Mouse (Mus musculus) megakaryocyte, embryonic 14.5 days (primary cell): ENCODE measurements around the gene Nde1. TPM values are rescaled to one million over a fixed set of nuclear protein-coding genes. Genes with fewer than 3 reads are reported as not detected.

Experiments
- H3K27me3 ChIP-seq: replicated peaks from 2 replicates; pipeline ENCODE3; 2012; ENCODE audit warnings: inconsistent platforms
- H3K36me3 ChIP-seq: replicated peaks from 2 replicates; pipeline ENCODE3; 2012; ENCODE audit warnings: low read length, inconsistent platforms, mixed read lengths
- H3K4me1 ChIP-seq: 2 replicates; pipeline ENCODE4 v1.6.1; 2012; ENCODE audit warnings: inconsistent platforms
- H3K4me3 ChIP-seq: replicated peaks from 2 replicates; pipeline ENCODE3; 2012; ENCODE audit warnings: moderate library complexity, mild to moderate bottlenecking, inconsistent platforms
- H3K9me3 ChIP-seq: 2 replicates; pipeline ENCODE4 v1.6.1; 2012; ENCODE audit warnings: inconsistent platforms
- FLI1 ChIP-seq: IDR thresholded peaks from 2 replicates; pipeline ENCODE4 v1.6.1; 2012; ENCODE audit warnings: low read length, inconsistent platforms, mixed read lengths
- GATA1 ChIP-seq: IDR thresholded peaks from 3 replicates; pipeline ENCODE4 v1.6.1; 2012; ENCODE audit warnings: mixed read lengths, low read length, inconsistent platforms, borderline replicate concordance
- polyA plus RNA-seq: library from polyadenylated mRNA; stranded (reverse); fragments of >175 nt; gene quantifications from 2 replicates; pipeline ENCODE4 v1.2.3, GENCODE M21; 2012; ENCODE audit warnings: low replicate concordance; ENCODE audit not compliant: insufficient read depth

The Nde1 gene
- polyA plus RNA-seq: 10.7 and 23.7 TPM in 2 replicates

DNA sequence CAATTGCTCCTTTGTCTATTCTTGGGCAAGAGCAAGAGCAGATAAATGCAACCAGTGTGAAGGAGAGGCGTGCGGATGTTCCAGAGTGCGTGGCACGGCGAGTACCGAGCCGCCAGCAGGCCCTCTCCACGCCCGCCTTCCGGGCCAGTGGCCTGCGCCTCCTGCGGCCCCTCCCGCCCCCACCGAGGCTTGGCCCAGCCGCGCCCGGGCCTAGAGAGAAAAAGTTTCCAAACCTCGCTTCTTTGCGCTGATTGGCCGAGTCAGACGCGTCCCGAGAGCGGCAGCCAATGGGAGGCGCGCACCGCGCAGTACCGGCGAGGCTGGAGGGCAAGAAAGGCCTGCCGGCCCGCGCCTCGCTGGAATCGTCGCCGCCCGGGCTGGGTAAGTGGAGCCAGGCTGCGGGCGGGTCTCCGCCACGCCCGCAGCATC, at the start of gene Nde1, which contains the start of gene Marf1:
Gene Nde1 (plus strand): TSS at position 288 of the 429 bp plus-strand sequence.
Gene Marf1 (minus strand): TSS at position 364 of the 429 bp plus-strand sequence.
- H3K4me1 ChIP-seq: peaks cover 56% of the 10 kb centered on the region
- H3K4me3 ChIP-seq: peak within 1 kb of the TSS; percentile 97
- TF ChIP-seq GATA1: no peak
- TF ChIP-seq FLI1: no peak
- no peaks in the 10 kb centered on the region for H3K27me3 ChIP-seq
- H3K9me3 ChIP-seq: no peaks in the 10 kb centered on the region
- peaks cover 14% of the 10 kb centered on the region for H3K36me3 ChIP-seq

DNA sequence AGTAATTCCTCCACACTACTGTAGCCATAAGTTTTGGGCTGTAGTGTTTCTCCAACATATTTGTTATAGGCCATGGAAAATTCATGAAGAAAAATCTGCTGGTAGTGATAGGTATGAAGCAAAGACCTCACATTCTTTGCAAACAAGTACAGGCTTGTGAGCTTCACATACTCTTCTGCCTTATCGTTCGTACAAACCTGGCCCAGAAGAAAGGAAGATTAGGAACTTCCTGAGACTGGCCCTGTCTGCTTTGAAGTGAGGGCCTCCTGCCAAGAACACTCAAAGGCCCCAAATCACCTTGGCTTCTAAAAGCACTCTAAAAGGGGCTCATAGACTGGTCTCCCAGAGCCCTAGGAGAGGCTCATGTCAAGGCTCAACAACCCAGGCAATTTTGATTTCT, 45.8 kb upstream of the Nde1 start:
- Histone ChIP-seq H3K4me1 (peaks cover 38% of the 10 kb centered on the region), H3K9me3 (no peaks in the 10 kb centered on the region), H3K27me3 (no peaks in the 10 kb centered on the region), H3K4me3 (no peak overlapping the region), H3K36me3 (peaks cover 91% of the 10 kb centered on the region)
- no peak for TF ChIP-seq GATA1
- TF ChIP-seq FLI1: no peak

DNA sequence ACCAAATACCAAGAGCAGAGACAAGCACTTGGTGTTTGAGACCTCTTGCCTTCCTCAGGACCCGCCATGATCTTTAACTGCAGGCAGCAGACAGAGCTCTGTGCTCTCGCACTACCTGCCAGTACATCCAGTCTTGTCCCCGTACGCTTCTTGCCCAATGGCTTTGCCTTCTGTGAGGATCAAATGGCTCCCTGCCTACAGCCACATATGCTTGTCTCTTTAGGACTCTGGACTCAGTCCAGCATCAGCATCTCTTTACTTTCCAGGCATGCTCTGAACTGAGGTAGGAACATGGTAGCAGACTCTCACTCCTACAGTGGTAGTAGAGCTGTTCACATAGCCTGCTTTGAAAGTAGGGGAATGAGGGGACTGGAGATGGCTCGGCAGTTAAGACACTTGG, 42.1 kb upstream of the Nde1 start:
- no peaks in the 10 kb centered on the region for H3K9me3 ChIP-seq
- no peak for TF ChIP-seq GATA1
- no peak for TF ChIP-seq FLI1
- H3K36me3 ChIP-seq: peaks cover 94% of the 10 kb centered on the region
- H3K27me3 ChIP-seq: no peaks in the 10 kb centered on the region
- H3K4me3 ChIP-seq: no peak overlapping the region
- peaks cover 33% of the 10 kb centered on the region for H3K4me1 ChIP-seq

DNA sequence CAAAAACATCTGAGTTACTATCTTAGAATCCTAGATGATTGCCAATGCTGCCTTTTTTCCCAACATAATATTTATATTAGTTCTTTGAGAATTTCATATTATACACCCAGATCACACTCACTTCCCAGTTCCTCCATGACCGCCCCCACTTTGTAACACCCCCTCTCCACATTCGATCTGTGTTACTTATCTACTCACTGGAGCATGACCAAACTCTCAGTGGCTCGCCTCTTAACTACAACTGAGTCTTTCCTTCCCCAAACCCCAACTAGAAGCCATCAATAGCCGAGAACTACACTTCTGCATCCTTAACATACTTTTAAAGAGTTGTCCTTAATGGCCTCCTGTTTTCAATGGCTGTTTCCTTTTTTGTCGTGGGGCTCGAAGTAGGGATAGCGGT, 41.5 kb upstream of the Nde1 start:
- Histone ChIP-seq H3K27me3 (no peaks in the 10 kb centered on the region), H3K4me1 (peaks cover 33% of the 10 kb centered on the region), H3K4me3 (no peak overlapping the region), H3K36me3 (peaks cover 94% of the 10 kb centered on the region), H3K9me3 (no peaks in the 10 kb centered on the region)
- TF ChIP-seq FLI1 (no peak), GATA1 (no peak)

DNA sequence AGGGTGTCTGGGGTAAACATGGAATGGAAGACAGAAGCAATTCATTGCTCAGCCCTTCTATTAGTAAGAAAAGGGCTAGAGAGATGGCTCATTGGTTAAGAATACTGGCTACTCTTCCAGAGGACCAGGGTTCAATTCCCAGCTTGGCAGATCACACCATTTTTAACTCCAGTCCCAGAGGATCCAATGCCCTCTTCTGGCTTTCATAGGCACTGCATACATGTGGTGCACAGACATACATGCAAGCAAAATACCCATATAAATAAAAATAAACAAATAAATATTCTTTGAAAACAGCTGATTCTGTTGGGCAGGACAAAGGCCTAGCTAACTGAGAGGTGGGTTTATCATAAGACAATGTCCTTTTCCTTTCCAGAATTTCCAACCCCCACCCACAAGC, 40.5 kb upstream of the Nde1 start:
- H3K9me3 ChIP-seq: no peaks in the 10 kb centered on the region
- H3K36me3 ChIP-seq: peaks cover 94% of the 10 kb centered on the region
- H3K4me3 ChIP-seq: no peak overlapping the region
- no peak for TF ChIP-seq FLI1
- no peak for TF ChIP-seq GATA1
- peaks cover 26% of the 10 kb centered on the region for H3K4me1 ChIP-seq
- no peaks in the 10 kb centered on the region for H3K27me3 ChIP-seq

DNA sequence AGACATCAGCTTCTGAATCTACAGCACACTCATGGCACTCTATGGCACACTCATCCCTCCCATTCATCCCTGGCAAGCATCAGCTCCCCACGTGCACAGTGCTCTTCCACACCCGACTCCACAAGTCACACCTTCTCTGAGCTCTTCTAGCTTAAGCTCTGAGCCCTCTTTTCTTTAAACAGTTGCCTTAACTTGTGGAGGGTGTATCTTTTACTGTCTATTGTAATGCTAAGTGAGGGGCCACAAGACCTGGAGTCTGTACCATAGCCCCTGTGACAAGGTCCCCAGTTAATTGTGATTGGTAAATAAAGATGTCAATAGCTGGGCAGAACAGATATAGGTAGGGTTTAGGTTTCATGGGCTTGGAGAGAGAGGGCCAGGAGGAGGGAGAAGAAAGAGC, 39.2 kb upstream of the Nde1 start:
- TF ChIP-seq FLI1: no peak
- TF ChIP-seq GATA1: no peak
- Histone ChIP-seq H3K27me3 (no peaks in the 10 kb centered on the region), H3K4me3 (no peak overlapping the region), H3K4me1 (peaks cover 18% of the 10 kb centered on the region), H3K9me3 (no peaks in the 10 kb centered on the region), H3K36me3 (peaks cover 97% of the 10 kb centered on the region)

DNA sequence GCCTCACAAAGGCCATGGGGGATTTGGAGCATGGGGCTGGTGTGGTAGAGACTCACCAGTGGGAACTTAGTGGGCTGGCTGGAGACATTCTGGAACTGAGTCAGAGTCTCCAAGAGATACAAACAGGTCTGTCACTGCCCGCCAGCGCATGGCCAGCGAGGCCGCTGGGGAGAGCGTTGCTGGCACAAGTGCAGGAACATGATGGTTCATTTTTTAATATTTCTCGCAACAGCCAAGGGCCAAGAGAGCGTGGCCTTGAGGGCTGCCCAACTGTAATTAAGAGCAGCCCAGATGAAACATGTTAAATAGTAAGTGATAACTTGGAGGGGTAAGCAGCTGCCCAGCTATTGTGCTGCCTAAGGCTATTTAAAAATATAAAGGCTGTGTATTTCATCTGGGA, 38.4 kb upstream of the Nde1 start:
- Histone ChIP-seq H3K4me1 (peaks cover 18% of the 10 kb centered on the region), H3K36me3 (peaks cover 99% of the 10 kb centered on the region), H3K9me3 (no peaks in the 10 kb centered on the region)

DNA sequence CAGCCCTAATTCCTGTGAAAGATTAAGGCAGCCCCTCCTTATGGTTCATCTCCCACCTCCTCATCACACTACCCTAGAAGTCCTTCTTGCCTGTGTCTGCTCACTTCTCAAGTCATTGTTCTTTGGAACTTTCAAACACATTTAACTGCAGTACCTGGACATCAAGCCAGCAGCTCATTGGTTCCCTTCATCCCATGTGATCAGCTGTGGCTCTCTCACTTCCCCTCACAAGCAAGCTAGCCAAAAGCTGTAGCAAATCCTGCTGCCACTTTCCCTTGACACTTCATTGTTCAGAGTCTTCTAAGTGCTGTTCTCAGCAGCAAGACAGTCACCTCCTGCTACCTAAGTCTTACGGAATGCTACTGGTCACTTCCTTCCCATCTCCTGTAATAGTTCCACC, 37.8 kb upstream of the Nde1 start:
- H3K36me3 ChIP-seq: peaks cover 100% of the 10 kb centered on the region
- no peaks in the 10 kb centered on the region for H3K9me3 ChIP-seq
- H3K4me1 ChIP-seq: peaks cover 15% of the 10 kb centered on the region

More for the DNA sequence above, 38.4 kb upstream of the Nde1 start:
- Histone ChIP-seq H3K27me3 (no peaks in the 10 kb centered on the region), H3K4me3 (no peak overlapping the region)
- no peak for TF ChIP-seq GATA1
- no peak for TF ChIP-seq FLI1

DNA sequence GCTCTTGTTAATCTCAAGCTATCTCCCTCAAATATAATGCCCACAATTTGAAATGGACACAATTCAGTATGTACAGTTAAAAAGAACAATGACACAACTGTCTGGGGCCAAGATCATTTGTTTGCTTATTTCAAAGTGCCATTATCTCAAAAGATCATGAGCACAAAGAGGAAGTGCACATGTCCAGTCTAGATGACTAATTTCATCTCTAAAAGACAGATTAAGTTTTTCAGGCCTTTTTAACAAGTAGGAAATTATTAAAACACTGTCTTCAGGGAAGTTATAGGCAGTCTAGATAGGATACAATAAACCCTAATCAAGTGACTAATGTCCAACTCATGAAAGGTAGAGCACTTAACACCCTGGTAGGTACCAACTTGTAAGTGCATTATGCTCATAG, 34.1 kb upstream of the Nde1 start:
- no peak overlapping the region for H3K4me3 ChIP-seq
- no peaks in the 10 kb centered on the region for H3K9me3 ChIP-seq
- peaks cover 13% of the 10 kb centered on the region for H3K4me1 ChIP-seq
- peaks cover 99% of the 10 kb centered on the region for H3K36me3 ChIP-seq
- no peaks in the 10 kb centered on the region for H3K27me3 ChIP-seq
- TF ChIP-seq FLI1 (no peak), GATA1 (no peak)

More for the DNA sequence above, 37.8 kb upstream of the Nde1 start:
- Histone ChIP-seq H3K27me3 (no peaks in the 10 kb centered on the region), H3K4me3 (no peak overlapping the region)
- no peak for TF ChIP-seq GATA1
- TF ChIP-seq FLI1: no peak

DNA sequence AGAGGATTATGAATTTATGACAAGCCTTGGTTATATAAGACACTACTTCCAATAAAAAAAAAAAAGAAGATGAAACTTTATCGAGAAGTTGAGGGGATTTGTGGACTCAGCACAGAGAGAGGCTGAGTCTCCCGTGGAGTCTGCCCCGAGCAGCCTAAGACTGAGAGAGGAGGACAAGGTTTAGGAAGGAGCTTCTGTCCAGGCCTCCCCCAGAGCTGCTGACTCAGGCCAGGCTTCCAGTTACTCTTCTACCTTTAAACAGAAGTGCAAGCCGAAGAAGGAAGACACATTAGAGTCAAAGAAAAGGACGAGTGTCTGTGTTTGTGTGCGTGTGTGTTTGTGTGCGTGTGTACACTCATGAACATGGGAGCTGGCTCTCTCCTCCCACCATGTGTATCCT, 32.3 kb upstream of the Nde1 start:
- Histone ChIP-seq H3K9me3 (no peaks in the 10 kb centered on the region), H3K36me3 (peaks cover 99% of the 10 kb centered on the region), H3K4me3 (no peak overlapping the region), H3K27me3 (no peaks in the 10 kb centered on the region), H3K4me1 (peaks cover 29% of the 10 kb centered on the region)
- no peak for TF ChIP-seq FLI1
- TF ChIP-seq GATA1: no peak

DNA sequence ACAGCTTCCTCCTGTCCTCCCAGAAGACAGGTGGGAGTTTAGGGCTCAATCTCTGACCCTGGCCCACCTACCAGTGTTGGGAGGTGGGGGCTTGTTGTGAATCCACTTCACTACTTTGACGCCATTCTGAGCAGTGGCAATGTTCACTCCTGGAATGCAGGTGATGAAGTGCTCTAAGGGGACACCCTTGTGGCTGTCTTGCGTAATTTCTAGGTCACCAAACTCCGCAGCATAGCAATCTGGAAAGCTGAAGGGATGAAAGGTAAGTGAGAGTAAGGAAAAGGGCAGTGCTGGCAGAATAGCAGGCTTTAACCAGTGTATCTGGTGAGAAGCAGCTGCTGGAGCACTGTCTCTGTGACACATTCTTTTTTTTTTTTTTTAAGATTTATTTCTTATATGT, 31.7 kb upstream of the Nde1 start:
- Histone ChIP-seq H3K9me3 (no peaks in the 10 kb centered on the region), H3K36me3 (peaks cover 99% of the 10 kb centered on the region), H3K4me1 (peaks cover 31% of the 10 kb centered on the region), H3K27me3 (no peaks in the 10 kb centered on the region), H3K4me3 (no peak overlapping the region)
- no peak for TF ChIP-seq FLI1
- no peak for TF ChIP-seq GATA1
